Mouse (Mus musculus): ENCODE data around the gene Smad6. TPM values are rescaled to one million over a fixed set of nuclear protein-coding genes. Genes with fewer than 3 reads are reported as not detected.

The Smad6 gene
- polyA plus RNA-seq (2012; rRNA removed): 5.3 and 7.6 TPM in 2 replicates

GRCm38 (mm10) chr9:64021853-64022561, at the start of gene Smad6:
TSS of gene Smad6 (minus strand) at chr9:64022059.

Other genes with a start within 250 kb of the Smad6 start
- gene Lctl, start 95.1 kb upstream of the Smad6 start, polyA plus RNA-seq (2012; rRNA removed): 0.02 and 0.04 TPM in 2 replicates
- gene Zwilch, start 151.0 kb upstream of the Smad6 start, polyA plus RNA-seq (2012; rRNA removed): 28.3 and 30.7 TPM in 2 replicates
- gene Rpl4, start 151.3 kb upstream of the Smad6 start, polyA plus RNA-seq (2012; rRNA removed): 876 and 901 TPM in 2 replicates
- 20.9 and 22.0 TPM in 2 replicates for gene Snapc5, start 157.2 kb upstream of the Smad6 start, polyA plus RNA-seq (2012; rRNA removed)
- gene Uchl4, start 213.1 kb upstream of the Smad6 start, polyA plus RNA-seq (2012; rRNA removed): 0.28 TPM in 2 replicates
- 33.4 and 40.5 TPM in 2 replicates for gene Map2k1, start 231.6 kb upstream of the Smad6 start, polyA plus RNA-seq (2012; rRNA removed)

Data from central nervous system, embryonic 14 days (tissue).